Mouse (Mus musculus) myocyte (in vitro differentiated cells): ENCODE data around the gene Nbeal2. TPM values are rescaled to one million over a fixed set of nuclear protein-coding genes. Genes with fewer than 3 reads are reported as not detected.
A peak's percentile ranks its signal among the peaks of the same experiment; 100 is the strongest.

Experiments
- H3K27me3 ChIP-seq: one replicate; pipeline ENCODE4 v1.6.1; 2011; ENCODE audit not compliant: control insufficient read depth, insufficient read depth, insufficient read length
- H3K36me3 ChIP-seq: one replicate; pipeline ENCODE4 v1.6.1; 2011; ENCODE audit not compliant: control insufficient read depth, insufficient read depth
- H3K4me2 ChIP-seq: one replicate; pipeline ENCODE4 v1.6.1; 2011; ENCODE audit warnings: low read depth, control low read depth
- H3K4me3 ChIP-seq: one replicate; pipeline ENCODE4 v1.5.1; 2011; ENCODE audit warnings: mild to moderate bottlenecking, control low read depth, moderate library complexity
- H3K79me2 ChIP-seq: one replicate; pipeline ENCODE4 v1.6.1; 2011; ENCODE audit not compliant: control insufficient read depth, insufficient read depth
- H3ac ChIP-seq: one replicate; pipeline ENCODE4 v1.6.1; 2011; ENCODE audit not compliant: control insufficient read depth, insufficient read length
- CEBPB ChIP-seq: IDR thresholded peaks from 2 replicates; pipeline ENCODE4 v1.6.1; 2011; ENCODE audit warnings: mild to moderate bottlenecking, moderate library complexity; ENCODE audit not compliant: poor library complexity, insufficient read depth, severe bottlenecking
- E2F4 ChIP-seq: IDR thresholded peaks from one replicate; pipeline ENCODE4 v1.6.1; 2011; ENCODE audit warnings: mild to moderate bottlenecking, control low read depth, moderate library complexity; ENCODE audit not compliant: insufficient read depth
- MAX ChIP-seq: IDR thresholded peaks from one replicate; pipeline ENCODE4 v1.6.1; 2011; ENCODE audit warnings: low read depth, mild to moderate bottlenecking, control low read depth
- MYOD1 ChIP-seq, 3 experiments: IDR thresholded peaks; one replicate each; pipeline ENCODE4 v1.6.1; 2011; ENCODE audit warnings: control low read depth in 2 of 3, low read depth in 2 of 3, mild to moderate bottlenecking in 2 of 3, moderate library complexity in 1 of 3; ENCODE audit not compliant: insufficient read length in 2 of 3, control insufficient read depth in 1 of 3
- MYOG ChIP-seq, 3 experiments: IDR thresholded peaks; one replicate each; pipeline ENCODE4 v1.6.1; 2011; ENCODE audit warnings: control low read depth in 2 of 3, low read depth in 2 of 3, mild to moderate bottlenecking in 2 of 3; ENCODE audit not compliant: insufficient read length in 2 of 3, control insufficient read depth in 1 of 3, insufficient read depth in 1 of 3
- POLR2A ChIP-seq: IDR thresholded peaks from one replicate; pipeline ENCODE4 v1.6.1; 2011; ENCODE audit warnings: low read depth, mild to moderate bottlenecking, control low read depth, moderate library complexity; ENCODE audit not compliant: insufficient read length
- POLR2AphosphoS2 ChIP-seq: IDR thresholded peaks from one replicate; pipeline ENCODE4 v1.6.1; 2011; ENCODE audit warnings: low read depth, control low read depth; ENCODE audit not compliant: insufficient read length
- REST ChIP-seq: IDR thresholded peaks from one replicate; pipeline ENCODE4 v1.6.1; 2011; ENCODE audit warnings: mild to moderate bottlenecking, control low read depth, moderate library complexity; ENCODE audit not compliant: insufficient read depth, insufficient read length
- SRF ChIP-seq: IDR thresholded peaks from one replicate; pipeline ENCODE4 v1.6.1; 2011; ENCODE audit warnings: low read depth; ENCODE audit not compliant: control insufficient read depth, insufficient read length
- TCF12 ChIP-seq: IDR thresholded peaks from one replicate; pipeline ENCODE4 v1.6.1; 2011; ENCODE audit warnings: mild to moderate bottlenecking, control low read depth; ENCODE audit not compliant: poor library complexity, insufficient read depth, severe bottlenecking
- TCF3 ChIP-seq: IDR thresholded peaks from one replicate; pipeline ENCODE4 v1.6.1; 2011; ENCODE audit warnings: low read depth, control low read depth; ENCODE audit not compliant: insufficient read length
- USF1 ChIP-seq: IDR thresholded peaks from one replicate; pipeline ENCODE4 v1.6.1; 2011; ENCODE audit warnings: low read depth, mild to moderate bottlenecking, control low read depth, moderate library complexity
- polyA plus RNA-seq: library from polyadenylated mRNA; unstranded; fragments of >200 nt; fragmentation: generic; extraction: Trizol; gene quantifications from one replicate; pipeline ENCODE4 v1.2.1, GENCODE M21; 2012; ENCODE audit warnings: missing spikeins

The Nbeal2 gene
- polyA plus RNA-seq, 1 experiment = 3.3 TPM

DNA sequence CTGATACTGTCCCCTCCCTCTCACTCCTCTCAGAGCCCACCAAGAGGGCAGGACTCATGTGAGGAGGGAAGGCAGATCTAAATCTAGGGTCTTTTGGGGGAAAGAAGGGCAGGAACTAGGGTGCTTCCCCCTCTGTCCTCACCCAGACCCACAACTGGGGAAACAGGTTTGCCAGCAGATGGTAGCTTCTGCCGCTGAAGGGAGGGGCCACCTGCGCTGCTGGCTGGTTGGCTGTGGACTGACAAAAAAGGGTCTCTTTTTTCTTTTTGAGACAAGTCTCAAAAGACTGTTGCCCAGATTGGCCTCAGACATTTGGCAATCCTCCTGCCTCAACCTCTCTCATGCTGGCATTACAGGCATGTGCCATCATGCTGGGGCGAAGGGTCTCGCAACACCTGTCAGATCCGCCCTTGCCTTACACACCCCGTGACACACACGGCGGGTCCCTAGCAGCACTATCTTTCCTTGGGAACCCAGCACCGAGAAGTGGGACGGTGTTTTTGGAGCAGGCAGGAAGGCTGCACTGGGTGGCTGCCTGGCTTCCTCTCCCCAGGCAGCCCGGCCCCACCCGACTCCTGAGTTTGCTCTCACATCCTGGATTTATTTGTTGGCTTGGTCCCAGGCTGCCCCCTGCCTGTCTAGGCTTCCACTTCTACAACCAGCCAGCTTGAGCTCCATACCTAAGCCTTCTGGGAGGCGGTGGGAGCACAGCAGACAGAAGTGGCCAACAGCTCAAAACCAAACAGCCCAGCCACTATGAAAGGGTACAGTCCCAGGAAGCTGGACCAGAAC, 1.8 kb downstream of the Nbeal2 start:
- peak overlapping the region; percentile 97 for H3K4me2 ChIP-seq
- no peak overlapping the region for H3K4me3 ChIP-seq
- no peaks in the 10 kb centered on the region for H3K36me3 ChIP-seq
- H3K27me3 ChIP-seq = no peaks in the 10 kb centered on the region
- peaks cover 3% of the 10 kb centered on the region for H3K79me2 ChIP-seq
- TF ChIP-seq POLR2AphosphoS2 = no peak
- no peak for TF ChIP-seq REST
- TF ChIP-seq POLR2A = no peak
- TF ChIP-seq USF1 = no peak
- TF ChIP-seq MYOD1 (IDR thresholded peaks at IDR 0.05; ENCODE audit: control insufficient read depth in 1 of 3, insufficient read length in 2 of 3, low read depth in 2 of 3) = no peak
- no peak for TF ChIP-seq TCF12
- no peak for TF ChIP-seq MAX
- TF ChIP-seq MYOG (IDR thresholded peaks at IDR 0.05; ENCODE audit: control insufficient read depth in 1 of 3, insufficient read depth in 1 of 3, insufficient read length in 2 of 3, low read depth in 2 of 3) = no peak
- TF ChIP-seq E2F4 = no peak
- TF ChIP-seq CEBPB = no peak
- TF ChIP-seq TCF3 = no peak
- TF ChIP-seq SRF = no peak
- H3ac ChIP-seq = no peak overlapping the region

GRCm38 (mm10) chr9:110649775-110650174, 4.2 kb downstream of the Nbeal2 start:
- Histone ChIP-seq H3K4me3 (no peak overlapping the region), H3K27me3 (no peaks in the 10 kb centered on the region), H3K4me2 (no peak overlapping the region), H3K36me3 (no peaks in the 10 kb centered on the region), H3ac (no peak overlapping the region), H3K79me2 (no peaks in the 10 kb centered on the region)
- TF ChIP-seq MAX = no peak
- TF ChIP-seq MYOG (IDR thresholded peaks at IDR 0.05; ENCODE audit: control insufficient read depth in 1 of 3, insufficient read depth in 1 of 3, insufficient read length in 2 of 3, low read depth in 2 of 3) = no peak
- no peak for TF ChIP-seq REST
- TF ChIP-seq CEBPB = no peak
- TF ChIP-seq TCF3 = no peak
- no peak for TF ChIP-seq TCF12
- TF ChIP-seq SRF = no peak
- no peak for TF ChIP-seq POLR2A

GRCm38 (mm10) chr9:110645219-110645618, 8.7 kb downstream of the Nbeal2 start:
- TF ChIP-seq TCF3 = no peak
- no peak for TF ChIP-seq USF1
- no peak for TF ChIP-seq TCF12
- no peak for TF ChIP-seq SRF
- no peak for TF ChIP-seq CEBPB
- TF ChIP-seq MYOD1 (IDR thresholded peaks at IDR 0.05; ENCODE audit: control insufficient read depth in 1 of 3, insufficient read length in 2 of 3, low read depth in 2 of 3) = no peak
- TF ChIP-seq MAX = no peak
- TF ChIP-seq REST = no peak
- TF ChIP-seq MYOG (IDR thresholded peaks at IDR 0.05; ENCODE audit: control insufficient read depth in 1 of 3, insufficient read depth in 1 of 3, insufficient read length in 2 of 3, low read depth in 2 of 3) = no peak
- no peak for TF ChIP-seq E2F4
- Histone ChIP-seq H3K36me3 (no peaks in the 10 kb centered on the region), H3K4me2 (no peak overlapping the region), H3ac (no peak overlapping the region), H3K4me3 (no peak overlapping the region), H3K79me2 (no peaks in the 10 kb centered on the region), H3K27me3 (no peaks in the 10 kb centered on the region)

DNA sequence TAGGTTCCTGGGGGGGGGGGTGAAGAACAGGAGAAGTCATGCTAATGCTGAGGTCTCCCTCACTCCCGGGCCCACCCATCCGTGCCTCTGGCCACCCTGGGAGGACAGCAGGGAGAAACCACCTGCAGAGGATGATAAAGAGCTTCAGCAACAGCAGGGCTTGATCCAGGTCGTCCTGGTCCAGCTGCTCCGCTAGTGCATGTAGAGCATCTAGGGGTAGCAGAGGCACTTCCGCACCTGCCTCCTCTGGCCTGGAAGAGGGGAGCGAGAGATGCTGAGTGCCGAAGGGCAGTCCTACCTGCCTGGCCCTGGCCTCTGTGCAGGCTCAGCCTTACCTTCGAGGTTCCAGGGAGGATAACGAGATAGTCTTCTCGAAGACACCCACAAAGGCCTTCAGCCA, 9.7 kb downstream of the Nbeal2 start:
- Histone ChIP-seq H3ac (no peak overlapping the region), H3K36me3 (no peaks in the 10 kb centered on the region), H3K4me3 (no peak overlapping the region), H3K27me3 (no peaks in the 10 kb centered on the region), H3K4me2 (no peak overlapping the region), H3K79me2 (no peaks in the 10 kb centered on the region)
- TF ChIP-seq MYOD1 (IDR thresholded peaks at IDR 0.05; ENCODE audit: control insufficient read depth in 1 of 3, insufficient read length in 2 of 3, low read depth in 2 of 3) (no peak), CEBPB (no peak), POLR2A (no peak), USF1 (no peak)

- Histone ChIP-seq H3K36me3 (no peaks in the 10 kb centered on the region), H3K4me3 (no peak overlapping the region), H3K27me3 (no peaks in the 10 kb centered on the region), H3K4me2 (no peak overlapping the region), H3ac (no peak overlapping the region), H3K79me2 (no peaks in the 10 kb centered on the region)
- no peak for TF ChIP-seq POLR2A
These were observed 10.2 kb downstream of the Nbeal2 start for GRCm38 (mm10) chr9:110643787-110644186.
